Mouse (Mus musculus) testis, adult 2 months (tissue): ENCODE data around the gene Ucn3. TPM values are rescaled to one million over a fixed set of nuclear protein-coding genes. Genes with fewer than 3 reads are reported as not detected.

Experiments
- H3K27ac ChIP-seq: fragments of 200-500 bp; 2 replicates; pipeline ENCODE4 v1.5.1; 2012; ENCODE audit warnings: low read depth, low read length; ENCODE audit not compliant: control insufficient read depth, insufficient read depth
- H3K27me3 ChIP-seq: fragments of 200-500 bp; 2 replicates; pipeline ENCODE4 v1.6.1; 2012; ENCODE audit warnings: mild to moderate bottlenecking, low read length, moderate library complexity; ENCODE audit not compliant: control insufficient read depth, insufficient read depth
- H3K36me3 ChIP-seq: fragments of 200-500 bp; 2 replicates; pipeline ENCODE4 v1.6.1; 2012; ENCODE audit warnings: mild to moderate bottlenecking, low read length; ENCODE audit not compliant: control insufficient read depth, insufficient read depth
- H3K4me1 ChIP-seq: fragments of 200-500 bp; 2 replicates; pipeline ENCODE4 v1.6.1; 2012; ENCODE audit warnings: low read length; ENCODE audit not compliant: control insufficient read depth, insufficient read depth
- H3K4me3 ChIP-seq: fragments of 200-500 bp; 2 replicates; pipeline ENCODE4 v1.5.1; 2012; ENCODE audit warnings: low read depth, mild to moderate bottlenecking, low read length, moderate library complexity, mixed read lengths; ENCODE audit not compliant: control insufficient read depth
- CTCF ChIP-seq: fragments of 200-500 bp; IDR thresholded peaks from 2 replicates; pipeline ENCODE4 v1.5.1; 2012; ENCODE audit warnings: low read depth, mild to moderate bottlenecking, inconsistent platforms, low read length, moderate library complexity; ENCODE audit not compliant: control insufficient read depth, insufficient read depth, insufficient replicate concordance
- POLR2A ChIP-seq: fragments of 200-500 bp; IDR thresholded peaks from 2 replicates; pipeline ENCODE4 v1.6.1; 2012; ENCODE audit warnings: low read depth, mild to moderate bottlenecking, inconsistent platforms, low read length, moderate library complexity; ENCODE audit not compliant: control insufficient read depth
- polyA plus RNA-seq: library from polyadenylated mRNA; depleted of rRNA; stranded (reverse); fragments of >200 nt; gene quantifications from 2 replicates; pipeline ENCODE4 v1.2.3, GENCODE M21; 2012; rRNA removed

The Ucn3 gene
- polyA plus RNA-seq, 1 experiment = not detected

DNA sequence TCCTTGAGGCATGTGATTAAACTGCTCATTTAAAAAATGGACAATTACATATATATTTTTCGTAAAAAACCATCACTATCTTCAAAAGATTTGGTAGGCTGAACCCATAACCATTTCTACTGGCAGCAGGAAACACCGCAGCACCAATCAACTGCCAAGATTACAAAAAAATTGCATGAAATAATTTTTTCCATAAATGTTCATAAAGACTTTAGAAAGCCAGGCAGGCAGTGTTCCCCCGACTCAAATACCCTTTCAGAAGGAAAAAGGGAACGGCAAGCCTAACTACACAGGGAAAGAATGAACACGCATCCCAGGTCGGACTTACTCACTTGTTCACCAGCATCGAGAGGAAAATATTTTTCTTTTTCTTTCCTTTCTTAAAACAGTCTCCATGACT, 52.5 kb downstream of the Ucn3 start:
- Histone ChIP-seq H3K4me3 (no peak overlapping the region; the same call in 1 of the 2 replicates), H3K4me1 (peaks cover 9% of the 10 kb centered on the region), H3K27me3 (no peaks in the 10 kb centered on the region), H3K27ac (no peak overlapping the region), H3K36me3 (no peaks in the 10 kb centered on the region)
- TF ChIP-seq POLR2A (no peak), CTCF (no peak)

- no peak overlapping the region; the same call in 1 of the 2 replicates for H3K27ac ChIP-seq
- H3K27me3 ChIP-seq = no peaks in the 10 kb centered on the region
- H3K36me3 ChIP-seq = no peaks in the 10 kb centered on the region; the same call in 1 of the 2 replicates
- H3K4me1 ChIP-seq = peaks cover 9% of the 10 kb centered on the region
- H3K4me3 ChIP-seq = no peak overlapping the region
- TF ChIP-seq POLR2A = no peak
- TF ChIP-seq CTCF = no peak
Observed at GRCm38 (mm10) chr13:3891479-3892087, 53.6 kb downstream of the Ucn3 start.

Other genes starting within 250 kb of the Ucn3 start
- 0.16 and 1.6 TPM in 2 replicates for gene Calml3, start 141.0 kb downstream of the Ucn3 start, polyA plus RNA-seq
- 0.35 and 0.38 TPM in 2 replicates for gene Calm4, start 107.6 kb downstream of the Ucn3 start, polyA plus RNA-seq
- not detected in 2 replicates for gene Calm5, start 91.2 kb downstream of the Ucn3 start, polyA plus RNA-seq
- gene Net1, start 27.1 kb downstream of the Ucn3 start, polyA plus RNA-seq = 9.1 and 11.1 TPM in 2 replicates
- gene Tubal3, start 27.1 kb downstream of the Ucn3 start, polyA plus RNA-seq = 1.6 and 2.0 TPM in 2 replicates
- gene Akr1c14, start 103.7 kb upstream of the Ucn3 start, polyA plus RNA-seq = 0.23 and 0.46 TPM in 2 replicates
- not detected in 2 replicates for gene Akr1c18, start 205.3 kb upstream of the Ucn3 start, polyA plus RNA-seq
- 3.6 and 4.0 TPM in 2 replicates for gene Akr1c13, start 245.8 kb upstream of the Ucn3 start, polyA plus RNA-seq